Mouse (Mus musculus) B cell, adult 67 days (primary cell): ENCODE data around the gene Rps25. TPM values are rescaled to one million over a fixed set of nuclear protein-coding genes. Genes with fewer than 3 reads are reported as not detected.

ENCODE experiments used
- total RNA-seq, 2 experiments: library from RNA; stranded (reverse); gene quantifications; 4 replicates each; pipeline ENCODE4 v1.2.4; 2023

The Rps25 gene
- 1,000 to 10,000 TPM; 2,410 to 2,500 TPM for total RNA-seq

GRCm38 (mm10) chr9:44406906-44407751 lies at the start of gene Rps25, which contains the start of gene Trappc4:
Gene Rps25 (plus strand): TSS chr9:44407139.
Gene Trappc4 (minus strand): TSS chr9:44407600.

GRCm38 (mm10) chr9:44361190-44361917 lies 45.6 kb upstream of the Rps25 start, which contains the start of gene Vps11:
Gene Vps11 (minus strand): TSS chr9:44361670.

GRCm38 (mm10) chr9:44379054-44379834 lies 27.7 kb upstream of the Rps25 start, which contains the start of gene Hyou1:
Gene Hyou1 (plus strand): TSS chr9:44379490.

GRCm38 (mm10) chr9:44396684-44397411 lies 10.1 kb upstream of the Rps25 start, which contains the start of gene Slc37a4:
Gene Slc37a4 (plus strand): TSS chr9:44396852.

GRCm38 (mm10) chr9:44418519-44419385 lies 11.8 kb downstream of the Rps25 start, which contains the start of gene Ccdc84:
Gene Ccdc84 (minus strand): TSS chr9:44418569.

GRCm38 (mm10) chr9:44440961-44441360 lies 34.0 kb downstream of the Rps25 start, which contains the start of gene Foxr1:
Gene Foxr1 (minus strand): TSS chr9:44441136.

GRCm38 (mm10) chr9:44454891-44455220 lies 47.9 kb downstream of the Rps25 start, which contains the start of gene Upk2:
Gene Upk2 (minus strand): TSS chr9:44454976.

Other genes starting within 250 kb of the Rps25 start
- gene Cbl, start 173.1 kb upstream of the Rps25 start, total RNA-seq, result 100 to 1,000 TPM; 147 to 153 TPM
- gene Ccdc153, start 166.5 kb upstream of the Rps25 start, total RNA-seq, result not detected
- gene Pdzd3, start 155.7 kb upstream of the Rps25 start, total RNA-seq, result not detected
- gene Nlrx1, start 138.5 kb upstream of the Rps25 start, total RNA-seq, result 1 to 10 TPM; 4.1 to 4.4 TPM
- not detected for gene Abcg4, start 118.5 kb upstream of the Rps25 start, total RNA-seq
- gene Hinfp, start 101.5 kb upstream of the Rps25 start, total RNA-seq, result 10 to 100 TPM; 69.0 to 69.1 TPM
- gene C2cd2l, start 86.9 kb upstream of the Rps25 start, total RNA-seq, result 10 to 100 TPM; 19.9 to 22.5 TPM
- 10 to 100 TPM; 10.5 to 11.6 TPM for gene Dpagt1, start 81.1 kb upstream of the Rps25 start, total RNA-seq
- 10 to 100 TPM; 38.2 to 42.1 TPM for gene H2afx, start 72.4 kb upstream of the Rps25 start, total RNA-seq
- gene Hmbs, start 62.9 kb upstream of the Rps25 start, total RNA-seq, result 10 to 100 TPM; 22.0 to 24.0 TPM
- 10 to 100 TPM; 65.8 to 68.3 TPM for gene Vps11, start 45.5 kb upstream of the Rps25 start, total RNA-seq
- 10 to 100 TPM; 88.3 to 93.5 TPM for gene Hyou1, start 27.6 kb upstream of the Rps25 start, total RNA-seq
- 10 to 100 TPM; 22.9 to 26.0 TPM for gene Slc37a4, start 10.3 kb upstream of the Rps25 start, total RNA-seq
- 10 to 100 TPM; 64.2 to 64.3 TPM for gene Trappc4, start 461 bp downstream of the Rps25 start, total RNA-seq
- gene Ccdc84, start 11.4 kb downstream of the Rps25 start, total RNA-seq, result 10 to 100 TPM; 49.3 to 53.9 TPM
- not detected for gene Foxr1, start 34.0 kb downstream of the Rps25 start, total RNA-seq
- gene Upk2, start 47.8 kb downstream of the Rps25 start, total RNA-seq, result not detected
- gene Bcl9l, start 75.7 kb downstream of the Rps25 start, total RNA-seq, result 100 to 1,000 TPM in 1 of 2 experiments, 10 to 100 TPM in 1; 95.2 to 106 TPM
- 100 to 1,000 TPM; 294 to 344 TPM for gene Cxcr5, start 154.7 kb downstream of the Rps25 start, total RNA-seq
- gene Ddx6, start 197.8 kb downstream of the Rps25 start, total RNA-seq, result 100 to 1,000 TPM; 309 to 312 TPM